Mouse (Mus musculus): ENCODE results near the gene Kras. TPM values are rescaled to one million over a fixed set of nuclear protein-coding genes. Genes with fewer than 3 reads are reported as not detected.

The Kras gene
- polyA plus RNA-seq, 1 experiment from 2014 or later: 64.6 TPM

DNA sequence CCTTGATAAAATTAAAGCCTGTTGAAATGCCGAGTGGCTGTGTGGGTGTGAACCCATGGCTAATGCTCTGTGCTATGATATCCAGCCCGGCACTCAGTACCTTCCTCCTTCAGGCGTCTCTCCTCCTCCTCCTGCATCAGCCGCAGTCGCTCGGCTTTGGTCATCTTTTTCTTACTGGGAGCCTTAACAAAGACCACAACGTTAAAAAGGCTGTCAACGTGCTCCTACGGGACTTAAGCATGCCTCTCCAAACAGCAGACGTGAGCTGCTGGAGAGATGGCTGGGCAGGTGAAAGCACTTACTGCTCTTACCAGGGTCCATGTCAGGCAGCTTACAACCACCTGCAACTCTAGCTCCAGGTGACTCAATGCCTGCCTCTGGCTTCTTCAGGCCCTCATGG lies 44.9 kb downstream of the Kras start:
- no peaks in the 10 kb centered on the region for H3K27me3 ChIP-seq
- H3K9me3 ChIP-seq: no peaks in the 10 kb centered on the region
- no peaks in the 10 kb centered on the region for H3K36me3 ChIP-seq
- no peak overlapping the region for H3K9ac ChIP-seq
- H3K27ac ChIP-seq: no peak overlapping the region
- 78% methylated on average over 10 of the region's 10 CpGs for whole genome bisulfite sequencing
- H3K4me1 ChIP-seq: peaks cover 2% of the 10 kb centered on the region; the same call in 1 of the 2 replicates
- no peak for ATAC-seq (ENCODE audit: insufficient number of reproducible peaks, low FRiP score, low TSS enrichment, low read depth)
- no peak overlapping the region for H3K4me3 ChIP-seq
- H3K4me2 ChIP-seq: no peak overlapping the region

- Histone ChIP-seq H3K36me3 (no peaks in the 10 kb centered on the region), H3K4me2 (no peak overlapping the region), H3K27me3 (no peaks in the 10 kb centered on the region), H3K4me1 (no peaks in the 10 kb centered on the region), H3K9ac (no peak overlapping the region), H3K4me3 (no peak overlapping the region), H3K27ac (no peak overlapping the region), H3K9me3 (no peaks in the 10 kb centered on the region)
- 74% methylated on average over 6 of the region's 6 CpGs for WGBS
- no peak for ATAC-seq (ENCODE audit: insufficient number of reproducible peaks, low FRiP score, low TSS enrichment, low read depth)
Measured at GRCm38 (mm10) chr6:145204440-145204839, 45.6 kb downstream of the Kras start.

GRCm38 (mm10) chr6:145202432-145203125 lies 47.5 kb downstream of the Kras start:
- H3K36me3 ChIP-seq: no peaks in the 10 kb centered on the region
- H3K9ac ChIP-seq: no peak overlapping the region
- no peak overlapping the region for H3K27ac ChIP-seq
- no peaks in the 10 kb centered on the region for H3K9me3 ChIP-seq
- no peaks in the 10 kb centered on the region for H3K27me3 ChIP-seq
- no peak for ATAC-seq (ENCODE audit: insufficient number of reproducible peaks, low FRiP score, low TSS enrichment, low read depth)
- no peak overlapping the region for H3K4me3 ChIP-seq
- WGBS: 78% methylated on average over 13 of the region's 13 CpGs
- no peak overlapping the region for H3K4me2 ChIP-seq
- H3K4me1 ChIP-seq: no peaks in the 10 kb centered on the region

GRCm38 (mm10) chr6:145197949-145198686 lies 51.9 kb downstream of the Kras start:
- H3K36me3 ChIP-seq: no peaks in the 10 kb centered on the region
- WGBS: 96% methylated on average over 8 of the region's 8 CpGs

GRCm38 (mm10) chr6:145193446-145193845 lies 56.6 kb downstream of the Kras start:
- Histone ChIP-seq H3K27ac (no peak overlapping the region), H3K27me3 (no peaks in the 10 kb centered on the region), H3K4me2 (no peak overlapping the region), H3K36me3 (no peaks in the 10 kb centered on the region), H3K4me1 (no peaks in the 10 kb centered on the region), H3K9me3 (no peaks in the 10 kb centered on the region), H3K4me3 (no peak overlapping the region), H3K9ac (no peak overlapping the region)
- WGBS: 71% methylated on average over 11 of the region's 11 CpGs
- no peak for ATAC-seq (ENCODE audit: insufficient number of reproducible peaks, low FRiP score, low TSS enrichment, low read depth)

More at GRCm38 (mm10) chr6:145197949-145198686, 51.9 kb downstream of the Kras start:
- H3K27me3 ChIP-seq: no peaks in the 10 kb centered on the region
- no peak for ATAC-seq (ENCODE audit: insufficient number of reproducible peaks, low FRiP score, low TSS enrichment, low read depth)
- no peak overlapping the region for H3K9ac ChIP-seq
- H3K4me1 ChIP-seq: no peaks in the 10 kb centered on the region
- no peak overlapping the region for H3K27ac ChIP-seq
- no peak overlapping the region for H3K4me3 ChIP-seq
- no peaks in the 10 kb centered on the region for H3K9me3 ChIP-seq
- no peak overlapping the region for H3K4me2 ChIP-seq

- Histone ChIP-seq H3K4me2 (no peak overlapping the region), H3K27me3 (no peaks in the 10 kb centered on the region), H3K4me3 (no peak overlapping the region), H3K36me3 (no peaks in the 10 kb centered on the region), H3K9ac (no peak overlapping the region), H3K9me3 (no peaks in the 10 kb centered on the region), H3K4me1 (no peaks in the 10 kb centered on the region), H3K27ac (no peak overlapping the region)
- WGBS: 85% methylated on average over 3 of the region's 3 CpGs
- ATAC-seq (ENCODE audit: insufficient number of reproducible peaks, low FRiP score, low TSS enrichment, low read depth): no peak
Measured at GRCm38 (mm10) chr6:145193038-145193437, 57.0 kb downstream of the Kras start.

GRCm38 (mm10) chr6:145187093-145188088 lies 62.6 kb downstream of the Kras start:
- Histone ChIP-seq H3K4me3 (peak overlapping the region; percentile 34), H3K4me1 (peaks cover 2% of the 10 kb centered on the region; the same call in 1 of the 2 replicates), H3K9me3 (no peaks in the 10 kb centered on the region), H3K27ac (no peak overlapping the region), H3K36me3 (no peaks in the 10 kb centered on the region), H3K27me3 (no peaks in the 10 kb centered on the region), H3K4me2 (peak overlapping the region; percentile 44), H3K9ac (no peak overlapping the region)
- WGBS: 58% methylated on average over 27 of the region's 27 CpGs
- ATAC-seq (ENCODE audit: insufficient number of reproducible peaks, low FRiP score, low TSS enrichment, low read depth): no peak

DNA sequence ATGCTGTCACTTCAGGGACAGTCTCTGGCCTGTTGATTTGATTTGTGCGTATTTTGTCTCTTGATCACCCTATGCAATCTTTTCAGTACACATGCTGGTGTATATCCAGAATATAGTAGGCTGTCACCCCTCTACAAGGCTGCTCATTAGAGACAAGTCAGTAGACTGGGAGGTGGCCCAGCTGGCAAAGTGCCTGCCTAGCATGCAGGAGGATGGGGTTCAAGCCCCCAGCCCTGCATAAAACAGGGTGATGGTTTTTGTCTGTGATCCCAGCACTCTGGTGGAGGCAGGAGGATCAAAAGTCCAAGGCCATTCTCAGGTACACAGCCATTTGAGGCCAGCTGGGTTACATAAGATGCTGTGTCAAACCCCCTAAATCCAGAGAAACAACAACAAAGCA lies 63.9 kb downstream of the Kras start:
- H3K4me3 ChIP-seq: no peak overlapping the region
- no peak overlapping the region for H3K27ac ChIP-seq
- 97% methylated on average over 1 of the region's 1 CpGs for WGBS
- no peak overlapping the region for H3K4me2 ChIP-seq
- no peaks in the 10 kb centered on the region for H3K36me3 ChIP-seq
- H3K9ac ChIP-seq: no peak overlapping the region
- no peaks in the 10 kb centered on the region for H3K27me3 ChIP-seq
- no peak for ATAC-seq (ENCODE audit: insufficient number of reproducible peaks, low FRiP score, low TSS enrichment, low read depth)
- peaks cover 2% of the 10 kb centered on the region; the same call in 1 of the 2 replicates for H3K4me1 ChIP-seq
- no peaks in the 10 kb centered on the region for H3K9me3 ChIP-seq

GRCm38 (mm10) chr6:145182044-145182443 lies 68.0 kb downstream of the Kras start:
- no peak overlapping the region for H3K9ac ChIP-seq
- 67% methylated on average over 8 of the region's 8 CpGs for WGBS
- H3K4me3 ChIP-seq: no peak overlapping the region
- no peaks in the 10 kb centered on the region for H3K36me3 ChIP-seq
- no peak overlapping the region for H3K27ac ChIP-seq
- no peak overlapping the region for H3K4me2 ChIP-seq
- H3K27me3 ChIP-seq: no peaks in the 10 kb centered on the region
- H3K9me3 ChIP-seq: no peaks in the 10 kb centered on the region
- H3K4me1 ChIP-seq: no peaks in the 10 kb centered on the region
- ATAC-seq (ENCODE audit: insufficient number of reproducible peaks, low FRiP score, low TSS enrichment, low read depth): no peak

DNA sequence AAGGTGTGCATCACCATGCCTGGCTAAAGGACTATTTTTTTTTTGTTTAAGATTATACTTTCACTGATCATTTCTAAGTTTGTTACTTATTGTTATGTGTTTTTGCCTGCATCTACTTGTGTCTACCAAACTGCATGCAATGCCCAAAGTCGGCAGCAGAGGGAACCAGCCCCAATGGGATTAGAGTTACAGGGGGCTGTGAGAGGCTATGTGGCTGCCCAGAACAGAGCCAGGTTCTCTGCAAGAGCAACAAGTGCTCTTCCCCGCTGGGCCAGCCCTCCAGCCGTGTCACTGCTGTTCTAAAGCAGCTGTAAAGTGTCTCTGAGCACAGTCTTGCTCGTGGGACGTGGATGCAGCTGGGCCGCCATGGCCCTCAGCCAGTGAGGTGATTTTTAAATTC lies 70.4 kb downstream of the Kras start:
- ATAC-seq (ENCODE audit: insufficient number of reproducible peaks, low FRiP score, low TSS enrichment, low read depth): no peak
- H3K27me3 ChIP-seq: no peaks in the 10 kb centered on the region; the same call in 1 of the 2 replicates
- H3K36me3 ChIP-seq: no peaks in the 10 kb centered on the region
- no peak overlapping the region for H3K27ac ChIP-seq
- WGBS: 43% methylated on average over 6 of the region's 6 CpGs
- H3K9me3 ChIP-seq: no peaks in the 10 kb centered on the region
- H3K9ac ChIP-seq: no peak overlapping the region
- peaks cover 22% of the 10 kb centered on the region for H3K4me1 ChIP-seq
- no peak overlapping the region for H3K4me3 ChIP-seq
- H3K4me2 ChIP-seq: no peak overlapping the region

- Histone ChIP-seq H3K9me3 (no peaks in the 10 kb centered on the region), H3K4me3 (no peak overlapping the region), H3K36me3 (no peaks in the 10 kb centered on the region), H3K4me2 (no peak overlapping the region), H3K27ac (no peak overlapping the region), H3K27me3 (no peaks in the 10 kb centered on the region; the same call in 1 of the 2 replicates), H3K9ac (no peak overlapping the region), H3K4me1 (peaks cover 37% of the 10 kb centered on the region)
- WGBS: 34% methylated on average over 10 of the region's 10 CpGs
- no peak for ATAC-seq (ENCODE audit: insufficient number of reproducible peaks, low FRiP score, low TSS enrichment, low read depth)
Measured at GRCm38 (mm10) chr6:145176474-145176873, 73.6 kb downstream of the Kras start.
